Mouse (Mus musculus): ENCODE data around the gene Ube3b.

The Ube3b gene

DNA sequence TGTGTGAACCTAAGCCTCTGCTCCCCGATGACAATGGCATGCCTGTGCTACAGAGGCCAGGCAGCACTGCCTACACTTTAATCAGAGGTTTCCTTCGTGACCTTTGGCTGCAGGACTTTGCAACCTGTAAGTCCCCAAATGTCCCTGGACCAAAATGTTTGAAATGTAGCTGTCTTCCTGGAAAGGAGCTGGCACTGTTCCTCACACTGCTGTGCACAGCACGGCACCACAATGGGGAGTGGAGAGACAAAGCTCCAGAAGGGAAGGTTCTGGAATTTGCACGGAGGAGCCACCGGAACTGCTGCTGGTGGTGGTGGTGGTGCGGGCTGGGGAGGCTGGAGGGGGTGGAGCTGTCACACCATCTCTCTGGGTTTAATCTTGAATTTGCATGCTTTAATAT, 46.3 kb downstream of the Ube3b start:
- no peak for DNase-seq (ENCODE audit: low spot score in 2 of 2)

DNA sequence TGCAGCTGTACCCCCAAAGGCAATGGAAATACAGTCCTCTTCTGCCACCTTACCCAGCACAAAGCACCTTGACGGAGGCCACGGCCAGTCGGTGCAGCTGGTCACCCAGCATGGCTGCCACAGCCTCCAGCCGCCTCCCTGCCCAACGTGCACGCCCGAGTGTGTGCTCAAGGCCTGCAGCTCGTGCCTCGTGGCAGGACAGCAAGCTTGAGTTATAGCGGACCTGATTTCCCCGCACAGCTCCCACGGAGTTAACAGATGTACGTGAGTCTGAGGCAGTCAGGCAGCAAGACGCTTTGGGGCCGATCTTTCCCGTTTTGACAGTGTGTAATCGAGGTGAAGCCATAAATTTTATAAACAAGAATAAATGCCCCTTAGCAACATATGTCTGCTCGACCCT, 48.2 kb downstream of the Ube3b start:
- DNase-seq (ENCODE audit: low spot score in 2 of 2): no peak

- no peak for DNase-seq (ENCODE audit: low spot score in 2 of 2)
These were observed 49.4 kb downstream of the Ube3b start for GRCm38 (mm10) chr5:114429781-114430180.

GRCm38 (mm10) chr5:114434359-114434758, 54.0 kb downstream of the Ube3b start:
- DNase-seq (ENCODE audit: low spot score in 2 of 2): no peak

- DNase-seq (ENCODE audit: low spot score in 2 of 2): no peak
These were observed 55.2 kb downstream of the Ube3b start for GRCm38 (mm10) chr5:114435588-114435987.

DNA sequence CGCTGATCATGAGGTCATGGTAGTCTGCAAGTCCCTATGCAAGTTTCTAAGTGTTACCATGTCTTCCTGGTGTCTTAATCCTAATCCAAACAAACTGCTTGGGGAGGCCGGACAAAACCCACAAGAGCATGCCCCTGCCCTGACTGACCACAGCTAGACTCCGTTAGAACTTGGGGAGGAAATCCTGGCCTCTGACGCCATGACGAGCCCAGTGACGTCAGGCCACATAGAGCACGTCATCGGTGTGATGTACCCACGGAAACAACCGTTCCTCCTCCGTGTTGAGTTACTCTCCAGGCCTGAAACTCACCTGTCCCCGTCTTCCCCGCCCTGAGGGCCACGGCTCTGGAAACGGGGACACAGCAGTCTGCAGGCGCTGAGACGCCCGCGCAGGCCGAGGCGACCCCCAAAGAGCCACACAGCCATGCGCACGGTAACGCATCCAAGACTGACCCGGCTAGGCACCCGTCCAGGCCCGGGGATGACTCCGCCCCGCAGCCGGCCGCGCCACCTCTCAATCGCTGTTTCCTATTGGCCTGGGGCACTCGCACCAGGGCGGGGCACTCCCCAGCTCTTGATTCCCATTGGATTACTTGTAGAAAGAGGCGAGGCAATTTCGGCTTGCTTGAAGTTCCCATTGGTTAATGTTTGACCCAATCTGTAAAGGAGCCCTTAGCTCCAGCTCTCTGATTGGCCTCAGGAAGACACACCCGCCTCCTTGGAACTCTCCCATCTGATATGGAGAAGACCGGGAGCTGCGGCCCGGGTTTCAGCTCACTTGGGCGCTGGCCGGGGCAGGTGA, 63.4 kb downstream of the Ube3b start, which contains the start of the genes Mmab and Mvk:
Gene Mmab (minus strand): TSS at position 495 of the 802 bp plus-strand sequence.
Gene Mvk (plus strand): TSS at position 704 of the 802 bp plus-strand sequence.
- DNase-seq (ENCODE audit: low spot score in 2 of 2): peak; percentile 98 to 99

DNA sequence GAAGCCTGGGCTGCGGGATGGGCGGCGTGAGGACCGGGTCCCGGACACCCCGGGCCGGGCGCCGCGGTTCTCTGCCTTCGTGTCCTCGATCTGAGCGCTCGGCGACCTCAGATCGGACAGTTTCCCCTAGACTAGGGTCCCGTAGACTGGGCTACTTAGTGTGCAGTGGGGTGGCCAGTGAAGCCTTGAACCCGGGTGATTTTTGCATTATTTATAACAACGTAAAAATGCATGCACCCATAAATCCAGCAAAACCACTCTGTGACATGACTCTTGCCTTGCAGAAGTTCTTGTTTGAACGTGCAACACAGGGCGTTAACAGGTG, 63.9 kb downstream of the Ube3b start:
- no peak for DNase-seq (ENCODE audit: low spot score in 2 of 2)

DNA sequence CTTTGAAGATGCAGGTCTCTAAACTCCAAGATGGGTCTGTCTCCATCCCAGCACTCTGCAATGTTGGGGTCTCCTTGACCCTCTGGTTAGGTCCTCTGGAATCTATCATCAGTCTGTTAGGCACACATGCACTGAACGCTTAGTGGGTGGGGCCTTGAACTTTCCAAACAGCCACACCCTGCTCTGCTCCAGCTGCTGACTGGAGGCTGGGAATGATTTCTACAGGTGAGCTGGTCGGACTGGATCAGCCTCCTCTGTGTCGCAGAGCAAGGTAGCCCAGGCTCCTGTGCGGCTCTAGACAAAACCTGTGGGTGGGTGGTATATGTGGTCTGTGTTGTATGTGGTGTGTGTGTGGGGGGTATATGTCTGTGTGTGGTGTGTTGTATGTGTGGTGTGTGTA, 68.6 kb downstream of the Ube3b start:
- DNase-seq (ENCODE audit: low spot score in 2 of 2): no peak

DNA sequence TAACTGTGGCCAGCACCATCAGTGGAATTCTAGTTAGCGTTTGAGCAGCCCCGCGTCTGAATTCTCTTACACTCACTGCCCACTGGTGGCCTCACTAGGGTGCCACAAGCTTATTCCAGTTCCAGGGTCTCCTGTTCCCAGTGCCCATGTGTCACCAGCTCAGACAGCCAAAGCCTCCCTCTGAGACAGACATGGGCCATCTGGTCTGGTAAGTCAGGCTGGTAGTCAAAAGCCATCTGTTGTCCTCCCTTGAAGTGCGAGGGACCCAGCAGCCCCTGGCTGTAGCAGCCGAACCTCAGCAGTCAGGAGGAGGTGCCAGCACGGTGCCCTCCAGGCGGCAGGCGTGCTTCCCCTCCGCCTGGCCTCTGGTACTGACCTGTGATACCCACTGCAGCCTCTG, 75.9 kb downstream of the Ube3b start:
- DNase-seq (ENCODE audit: low spot score in 2 of 2): no peak

- DNase-seq (ENCODE audit: low spot score in 2 of 2): no peak
These were observed 76.7 kb downstream of the Ube3b start for GRCm38 (mm10) chr5:114456995-114457605.

DNA sequence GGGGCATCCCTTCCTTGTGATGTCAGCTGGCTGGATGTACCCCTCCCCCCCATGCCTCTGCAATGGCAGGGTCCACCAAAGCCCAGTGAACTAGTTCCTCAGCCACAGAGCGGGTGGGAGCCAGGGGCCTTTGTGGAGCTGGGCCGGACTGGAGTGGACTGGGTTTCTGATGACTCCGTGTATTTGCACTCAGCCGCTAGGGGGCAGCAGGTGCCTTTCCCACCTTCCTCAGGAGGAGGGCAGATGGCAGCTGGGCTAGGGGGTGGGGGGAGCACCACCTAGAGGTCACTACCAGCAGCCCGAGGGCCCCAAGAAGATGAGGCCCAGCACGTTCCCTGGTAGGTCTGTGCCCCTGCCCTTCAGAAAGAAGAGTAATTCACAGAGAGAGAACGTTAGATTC, 80.8 kb downstream of the Ube3b start:
- peak; percentile 71 to 78 for DNase-seq (ENCODE audit: low spot score in 2 of 2)

DNA sequence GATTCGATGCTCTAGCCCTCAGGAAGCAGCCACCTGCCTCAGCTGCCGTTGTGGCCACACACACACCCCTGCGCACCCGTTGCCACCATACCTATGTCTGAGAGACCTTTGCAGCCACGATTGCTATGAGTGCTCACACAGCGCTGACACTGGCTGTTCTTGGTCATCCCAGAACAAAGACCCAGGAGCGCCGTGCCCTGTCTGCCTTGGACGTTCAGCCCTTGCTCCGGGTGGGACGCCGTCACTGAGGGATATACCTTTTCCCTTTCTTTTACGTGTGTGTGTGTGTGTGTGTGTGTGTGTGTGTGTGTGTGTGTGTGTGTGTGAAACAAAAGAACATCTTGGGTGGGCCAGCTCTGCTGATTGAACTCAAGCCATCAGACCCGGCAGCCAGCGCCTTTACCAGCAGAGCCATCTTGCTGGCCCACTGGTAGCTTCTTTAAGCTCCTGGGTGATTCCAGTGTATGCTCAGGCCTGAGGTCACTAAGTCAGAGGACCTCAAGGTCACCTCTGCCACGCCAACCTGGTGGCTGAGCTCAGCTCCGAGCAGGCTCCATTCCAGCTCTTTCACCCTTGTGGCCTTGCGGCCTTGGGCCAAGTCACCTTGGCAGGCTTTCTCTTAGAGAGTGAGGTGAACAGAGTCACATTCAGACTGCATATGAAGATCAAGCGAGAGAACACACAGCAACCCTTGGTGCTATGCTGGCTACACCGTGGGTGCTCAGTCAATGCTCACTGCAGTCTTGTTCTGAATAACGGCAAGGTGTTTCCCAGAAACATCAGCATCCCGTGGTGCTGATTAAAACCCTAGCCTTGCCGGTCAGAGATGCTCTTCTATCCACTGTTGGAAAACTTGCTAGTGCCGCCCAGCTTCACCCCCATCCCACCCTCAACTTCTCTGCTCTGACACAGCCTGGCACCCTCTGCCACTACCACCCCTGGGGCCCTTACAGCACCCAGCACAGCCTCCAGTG, 81.9 kb downstream of the Ube3b start:
- DNase-seq (ENCODE audit: low spot score in 2 of 2): no peak

DNA sequence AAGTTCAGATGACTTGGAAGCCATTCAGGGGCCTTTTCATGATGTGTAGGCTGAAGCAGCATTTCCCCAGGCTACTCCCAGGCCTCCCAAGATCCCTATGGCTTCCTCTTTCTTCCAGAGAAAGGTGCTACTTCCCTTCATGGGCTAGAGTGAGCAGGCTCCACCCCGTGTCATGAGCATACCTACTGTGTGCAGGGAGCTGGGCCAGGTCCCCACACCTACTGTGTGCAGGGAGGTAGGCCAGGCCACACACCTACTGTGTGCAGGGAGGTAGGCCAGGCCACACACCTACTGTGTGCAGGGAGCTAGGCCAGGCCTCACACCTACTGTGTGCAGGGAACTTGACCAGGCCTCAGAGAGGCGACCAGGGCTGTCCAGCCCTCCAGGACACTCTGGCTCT, 84.2 kb downstream of the Ube3b start:
- DNase-seq (ENCODE audit: low spot score in 2 of 2): no peak

- no peak for DNase-seq (ENCODE audit: low spot score in 2 of 2)
These were observed 85.2 kb downstream of the Ube3b start for GRCm38 (mm10) chr5:114465641-114466040.

DNA sequence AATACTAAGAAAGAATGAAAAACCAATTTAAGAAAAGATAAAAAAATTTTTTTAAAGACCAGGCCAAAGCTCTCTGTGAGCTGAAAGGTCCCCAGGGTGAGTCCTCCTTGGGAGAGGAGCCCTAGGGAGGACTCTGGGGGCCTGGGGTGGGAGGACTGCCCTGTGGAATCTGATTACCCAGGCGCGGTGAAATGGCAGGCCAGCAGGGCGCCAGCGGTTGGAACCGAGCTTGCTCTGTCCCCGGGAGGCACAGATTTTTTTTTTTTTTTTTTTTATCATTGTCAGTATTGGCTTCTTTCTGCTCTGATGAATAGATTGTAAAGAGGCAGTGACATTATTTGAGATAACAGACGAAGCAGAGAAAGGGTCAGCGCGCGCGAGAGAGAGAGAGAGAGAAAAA, 86.6 kb downstream of the Ube3b start:
- no peak for DNase-seq (ENCODE audit: low spot score in 2 of 2)

DNA sequence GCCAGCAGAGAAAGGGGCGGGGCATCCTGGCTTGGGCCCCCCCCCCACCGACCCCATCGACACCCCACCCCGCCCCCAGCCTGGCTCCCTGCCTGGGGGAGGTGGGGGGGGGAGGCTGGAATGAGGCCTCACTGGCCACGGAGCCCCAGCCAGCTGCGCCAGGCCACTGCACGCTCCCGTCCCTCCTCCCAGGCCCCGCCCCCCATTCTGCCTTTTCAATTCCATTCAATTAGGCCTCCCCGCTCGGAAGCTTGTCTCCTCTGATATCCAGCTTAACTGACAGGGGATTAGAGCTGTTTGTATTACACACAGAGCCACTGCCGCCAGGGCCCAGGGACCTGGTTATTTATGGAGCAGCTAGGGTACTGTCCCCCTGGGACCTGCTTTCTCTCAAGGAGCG, 87.0 kb downstream of the Ube3b start:
- peak in 1 of 2 experiments; percentile 30 for DNase-seq (ENCODE audit: low spot score in 2 of 2)

GRCm38 (mm10) chr5:114468007-114468406, 87.6 kb downstream of the Ube3b start:
- no peak for DNase-seq (ENCODE audit: low spot score in 2 of 2)

- no peak for DNase-seq (ENCODE audit: low spot score in 2 of 2)
These were observed 90.0 kb downstream of the Ube3b start for GRCm38 (mm10) chr5:114470359-114470758.
